Mouse (Mus musculus) neural tube, embryonic 15.5 days (tissue): ENCODE measurements around the gene Cntnap5a. TPM values are rescaled to one million over a fixed set of nuclear protein-coding genes. Genes with fewer than 3 reads are reported as not detected.
"Not testable (repeated sequence)": the region's sequence is repeated elsewhere in the genome, so short reads cannot be mapped to it uniquely, and the experiment has no call there.

ENCODE experiments used
- ATAC-seq: fragments of 200-750 bp; cut with Nextera tagmentation; 2 replicates; pipeline ENCODE4 v1.8.0; 2017; ENCODE audit warnings: mild to moderate bottlenecking, moderate TSS enrichment, moderate library complexity; ENCODE audit not compliant: low FRiP score
- H3K27ac ChIP-seq: fragments of 300-500 bp; sonication (generic); replicated peaks from 2 replicates; pipeline ENCODE4 v1.5.1; 2015; ENCODE audit warnings: mild to moderate bottlenecking, inconsistent platforms
- H3K27me3 ChIP-seq: fragments of 300-500 bp; sonication (generic); replicated peaks from 2 replicates; pipeline ENCODE4 v1.6.1; 2015; ENCODE audit warnings: inconsistent platforms
- H3K36me3 ChIP-seq: fragments of 300-500 bp; sonication (generic); 2 replicates; pipeline ENCODE4 v1.6.1; 2015; ENCODE audit warnings: inconsistent platforms
- H3K4me1 ChIP-seq: fragments of 300-500 bp; sonication (generic); 2 replicates; pipeline ENCODE4 v1.6.1; 2015; ENCODE audit warnings: inconsistent platforms
- H3K4me2 ChIP-seq: fragments of 300-500 bp; sonication (generic); 2 replicates; pipeline ENCODE4 v1.6.1; 2015; ENCODE audit warnings: inconsistent platforms, mild to moderate bottlenecking, moderate library complexity
- H3K4me3 ChIP-seq: fragments of 300-500 bp; sonication (generic); replicated peaks from 2 replicates; pipeline ENCODE4 v1.5.1; 2015; ENCODE audit warnings: mild to moderate bottlenecking, inconsistent platforms
- H3K9ac ChIP-seq: fragments of 300-500 bp; sonication (generic); replicated peaks from 2 replicates; pipeline ENCODE4 v1.6.1; 2015; ENCODE audit warnings: mild to moderate bottlenecking, inconsistent platforms
- H3K9me3 ChIP-seq: fragments of 300-500 bp; sonication (generic); replicated peaks from 2 replicates; pipeline ENCODE4 v1.6.1; 2016; ENCODE audit warnings: inconsistent platforms
- WGBS: fragments of 180-500 bp; shearing (Covaris S2); methylation state at CpG from one replicate; pipeline ENCODE4 v1.1.7; 2015; ENCODE audit warnings: mixed read lengths; 5-methylcytosine and 5-hydroxymethylcytosine counted together
- polyA plus RNA-seq: library from polyadenylated mRNA; unstranded; fragments of >200 nt; fragmentation: Nextera tagmentation; extraction: Ambion mirVana; gene quantifications from 2 replicates; pipeline ENCODE4 v1.2.1, GENCODE M21; 2015

Gene Cntnap5a
- polyA plus RNA-seq, 1 experiment from 2014 or later = 3.1 TPM

DNA sequence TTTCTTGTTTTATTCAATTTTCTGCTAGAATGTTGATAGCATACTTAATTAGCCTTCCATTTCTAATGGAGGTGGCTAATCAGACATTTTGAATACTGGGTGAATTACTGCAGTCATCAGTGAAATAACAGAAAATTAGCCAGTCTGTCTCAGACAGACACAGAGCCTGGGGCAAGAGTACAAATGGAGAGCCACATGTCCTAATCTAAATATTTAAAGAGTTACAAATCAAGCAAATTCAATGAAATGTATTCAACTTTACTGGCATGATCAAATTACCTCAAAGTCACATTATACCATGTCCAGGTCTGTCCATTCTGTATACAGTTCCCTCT, 423.1 kb downstream of the Cntnap5a start:
- no peak for ATAC-seq
- no peak overlapping the region for H3K9ac ChIP-seq
- H3K9me3 ChIP-seq = no peaks in the 10 kb centered on the region
- no peak overlapping the region for H3K4me2 ChIP-seq
- H3K4me1 ChIP-seq = no peaks in the 10 kb centered on the region
- no peak overlapping the region for H3K27ac ChIP-seq
- H3K27me3 ChIP-seq = no peaks in the 10 kb centered on the region
- H3K36me3 ChIP-seq = no peaks in the 10 kb centered on the region
- H3K4me3 ChIP-seq = no peak overlapping the region

DNA sequence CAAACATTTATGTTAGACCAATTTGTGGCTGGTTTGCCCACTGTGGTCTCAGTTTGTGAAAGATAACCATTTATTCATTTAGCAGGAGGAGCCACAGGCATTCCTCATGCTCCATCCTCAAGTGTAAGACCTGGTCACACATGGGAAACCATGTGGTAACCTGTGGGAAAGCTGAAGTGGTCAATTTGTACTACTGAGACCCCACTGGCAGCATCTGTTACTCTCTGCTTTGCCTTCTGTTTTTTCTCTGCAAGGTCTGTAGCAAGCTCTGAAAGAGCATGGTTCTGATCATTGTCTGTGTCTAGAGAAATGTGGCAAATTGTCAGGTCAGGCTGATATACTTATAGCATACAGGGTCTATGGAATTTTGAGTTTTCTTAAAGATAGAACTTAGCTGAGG, 423.8 kb downstream of the Cntnap5a start:
- no peak for ATAC-seq
- H3K36me3 ChIP-seq = no peaks in the 10 kb centered on the region
- no peaks in the 10 kb centered on the region for H3K9me3 ChIP-seq
- no peaks in the 10 kb centered on the region for H3K27me3 ChIP-seq
- no peak overlapping the region for H3K4me2 ChIP-seq
- no peak overlapping the region for H3K27ac ChIP-seq
- H3K4me3 ChIP-seq = no peak overlapping the region
- H3K4me1 ChIP-seq = no peaks in the 10 kb centered on the region
- H3K9ac ChIP-seq = no peak overlapping the region

DNA sequence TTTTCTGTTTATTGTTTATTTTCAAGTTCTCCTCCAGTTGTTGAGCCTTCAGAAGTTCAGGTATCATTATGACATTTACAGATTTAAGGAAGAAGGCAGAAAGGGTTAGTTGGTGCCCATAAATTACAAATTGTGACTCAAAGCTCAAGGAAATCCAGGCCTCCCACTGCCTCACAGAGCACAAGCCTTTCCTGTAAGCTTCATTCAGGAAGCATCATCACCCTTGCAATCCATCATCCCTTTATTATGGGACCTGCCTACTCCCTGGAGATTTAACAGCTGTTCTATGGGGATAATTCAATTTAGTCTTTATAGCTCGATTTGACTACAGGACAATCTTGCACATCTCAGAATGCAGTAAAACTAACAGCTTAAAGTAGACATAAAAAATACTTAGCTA, 441.2 kb downstream of the Cntnap5a start:
- no peaks in the 10 kb centered on the region for H3K9me3 ChIP-seq
- WGBS = 2% methylated on average over 1 of the region's 1 CpGs
- H3K36me3 ChIP-seq = no peaks in the 10 kb centered on the region
- no peaks in the 10 kb centered on the region for H3K27me3 ChIP-seq
- no peaks in the 10 kb centered on the region for H3K4me1 ChIP-seq
- no peak overlapping the region for H3K27ac ChIP-seq
- H3K4me3 ChIP-seq = no peak overlapping the region
- H3K4me2 ChIP-seq = no peak overlapping the region
- no peak overlapping the region for H3K9ac ChIP-seq
- ATAC-seq = no peak

DNA sequence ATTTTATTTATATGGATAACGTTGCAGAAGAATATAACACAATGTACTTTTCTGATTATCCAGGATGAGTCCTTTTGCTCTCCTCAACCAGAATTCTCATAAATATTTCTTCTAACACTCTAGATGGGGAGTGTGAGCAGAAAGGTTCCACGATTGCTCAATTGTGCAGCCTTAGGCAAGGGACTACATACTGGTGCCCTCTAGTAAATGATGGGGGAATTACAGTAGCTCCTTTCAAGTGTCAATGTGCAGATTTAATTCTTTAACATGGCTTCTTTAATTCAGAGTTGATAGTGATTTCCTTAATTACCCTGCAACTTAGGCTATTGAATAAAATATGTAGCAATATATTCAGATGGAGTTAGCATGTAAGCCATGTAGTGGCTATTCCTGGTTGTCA, 442.5 kb downstream of the Cntnap5a start:
- WGBS = 77% methylated on average over 2 of the region's 2 CpGs
- H3K9me3 ChIP-seq = no peaks in the 10 kb centered on the region
- H3K4me1 ChIP-seq = no peaks in the 10 kb centered on the region
- no peak for ATAC-seq
- H3K27ac ChIP-seq = no peak overlapping the region
- H3K9ac ChIP-seq = no peak overlapping the region
- H3K36me3 ChIP-seq = no peaks in the 10 kb centered on the region
- no peak overlapping the region for H3K4me2 ChIP-seq
- H3K4me3 ChIP-seq = no peak overlapping the region
- no peaks in the 10 kb centered on the region for H3K27me3 ChIP-seq

DNA sequence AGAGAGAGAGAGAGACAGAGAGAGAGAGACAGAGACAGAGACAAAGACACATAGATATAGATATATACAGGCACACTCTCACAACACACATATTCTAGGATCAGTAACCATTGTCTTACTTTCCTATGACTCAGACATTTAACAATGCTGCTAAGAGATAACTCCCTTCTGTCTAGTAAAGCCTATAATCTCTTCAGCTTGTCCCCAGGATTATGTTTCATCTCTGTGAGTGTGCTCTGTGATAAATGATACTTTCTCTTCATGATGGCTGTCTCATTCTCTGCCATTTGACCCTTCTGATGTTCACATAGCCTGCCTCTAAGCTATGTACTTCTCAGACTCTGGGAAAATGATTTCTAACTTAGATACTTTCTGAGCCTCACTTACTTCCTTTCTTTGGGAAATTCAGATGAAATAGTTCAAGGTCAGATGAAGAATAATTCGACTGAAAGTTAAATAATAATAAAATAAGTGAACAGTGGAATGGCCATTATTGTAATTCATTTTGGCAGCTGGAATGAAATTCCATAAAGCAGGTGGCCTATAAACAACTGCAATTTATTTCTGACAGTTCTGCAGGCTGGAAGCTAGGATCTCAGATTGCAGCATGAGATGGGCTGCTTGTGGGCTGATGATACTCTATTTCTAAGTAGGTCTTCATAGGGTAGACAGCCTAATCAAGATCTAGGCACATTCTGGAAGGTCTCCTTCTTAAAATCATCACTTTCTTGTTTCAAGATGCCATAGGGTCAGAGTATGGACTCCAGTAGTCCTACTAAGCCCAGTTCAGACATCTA, 444.1 kb downstream of the Cntnap5a start:
- Histone ChIP-seq H3K9me3 (no peaks in the 10 kb centered on the region), H3K4me3 (no peak overlapping the region), H3K4me2 (no peak overlapping the region), H3K27ac (no peak overlapping the region), H3K36me3 (no peaks in the 10 kb centered on the region), H3K4me1 (no peaks in the 10 kb centered on the region), H3K9ac (no peak overlapping the region), H3K27me3 (no peaks in the 10 kb centered on the region)
- ATAC-seq = no peak
- 58% methylated on average over 1 of the region's 1 CpGs for WGBS

DNA sequence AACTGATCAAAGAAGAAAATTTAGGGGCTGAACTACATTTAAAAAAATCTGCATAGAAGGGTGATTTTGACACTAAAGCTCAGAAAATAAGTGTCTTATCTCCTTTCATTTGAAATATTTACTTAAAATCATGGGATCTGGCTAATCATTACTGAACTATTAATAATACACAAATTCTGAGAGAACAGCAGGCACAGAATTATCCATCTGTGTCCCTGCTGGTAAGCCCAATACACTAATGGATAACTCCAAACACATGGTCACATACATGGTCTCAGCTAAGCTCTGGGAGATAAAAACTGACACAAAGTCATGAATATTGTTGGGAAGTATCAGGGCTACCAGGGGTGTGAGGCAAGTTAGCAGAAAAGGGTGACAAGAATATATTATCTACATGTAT, 447.9 kb downstream of the Cntnap5a start:
- H3K27me3 ChIP-seq = no peaks in the 10 kb centered on the region
- H3K4me1 ChIP-seq = no peaks in the 10 kb centered on the region
- no peak overlapping the region for H3K9ac ChIP-seq
- no peaks in the 10 kb centered on the region for H3K9me3 ChIP-seq
- H3K4me3 ChIP-seq = no peak overlapping the region
- H3K27ac ChIP-seq = no peak overlapping the region
- H3K4me2 ChIP-seq = no peak overlapping the region
- ATAC-seq = no peak
- no peaks in the 10 kb centered on the region for H3K36me3 ChIP-seq

DNA sequence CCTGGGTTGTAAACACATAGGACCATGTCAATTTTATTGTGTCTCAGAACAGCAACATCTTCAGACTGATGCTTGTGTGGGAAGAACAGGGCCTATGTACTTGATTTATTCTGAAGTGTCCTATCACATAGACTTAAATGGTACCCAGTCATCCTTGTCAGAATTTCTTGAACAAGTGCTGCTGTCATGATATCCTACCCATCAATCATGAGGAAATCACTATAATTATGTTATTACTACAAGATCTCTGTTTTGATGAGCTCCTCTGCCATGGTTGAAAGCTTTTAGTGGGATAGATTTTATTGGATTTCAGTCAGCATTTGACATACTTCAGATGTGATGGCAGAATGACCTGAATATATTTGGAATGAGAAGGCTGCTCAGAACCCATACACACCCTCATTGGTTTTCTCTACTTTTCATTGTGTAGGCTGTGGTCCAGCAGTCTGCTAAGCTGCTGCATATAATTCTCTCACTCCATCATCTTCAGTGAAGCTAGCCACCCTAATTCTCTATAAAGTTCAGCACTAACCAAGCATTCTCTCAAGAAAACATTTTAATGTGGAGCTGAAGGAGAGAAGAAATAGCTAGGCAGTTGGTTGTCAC, 465.3 kb downstream of the Cntnap5a start:
- Histone ChIP-seq H3K27ac (no peak overlapping the region), H3K4me3 (no peak overlapping the region), H3K9ac (no peak overlapping the region), H3K4me2 (no peak overlapping the region), H3K36me3 (no peaks in the 10 kb centered on the region), H3K27me3 (no peaks in the 10 kb centered on the region), H3K4me1 (no peaks in the 10 kb centered on the region; the same call in 1 of the 2 replicates), H3K9me3 (no peaks in the 10 kb centered on the region)
- no peak; the same call in 1 of the 2 replicates for ATAC-seq

DNA sequence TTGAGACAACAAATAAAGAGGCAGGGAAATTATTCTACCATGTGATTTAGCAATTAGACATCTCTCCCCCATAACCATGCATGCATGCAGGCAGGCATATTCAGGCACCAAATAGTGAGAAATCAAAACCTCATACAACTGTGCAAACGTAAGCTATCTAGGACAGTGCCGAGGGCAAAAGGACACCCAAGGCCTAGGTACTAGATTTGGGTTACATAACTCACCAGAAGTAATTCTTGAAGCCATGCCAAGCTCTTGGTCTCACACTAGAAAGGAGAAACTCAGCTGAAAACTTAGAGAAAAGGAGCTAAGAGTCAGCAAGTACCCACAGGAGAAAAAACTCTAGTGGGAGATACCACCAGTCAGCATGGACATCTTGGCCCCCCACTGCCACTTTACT, 499.9 kb downstream of the Cntnap5a start:
- no peak overlapping the region for H3K27ac ChIP-seq
- ATAC-seq = no peak
- whole genome bisulfite sequencing = 91% methylated on average over 2 of the region's 2 CpGs
- H3K9ac ChIP-seq = no peak overlapping the region
- no peaks in the 10 kb centered on the region for H3K36me3 ChIP-seq
- no peaks in the 10 kb centered on the region for H3K27me3 ChIP-seq
- H3K4me3 ChIP-seq = no peak overlapping the region
- H3K4me1 ChIP-seq = no peaks in the 10 kb centered on the region
- no peak overlapping the region for H3K4me2 ChIP-seq
- H3K9me3 ChIP-seq = no peaks in the 10 kb centered on the region

DNA sequence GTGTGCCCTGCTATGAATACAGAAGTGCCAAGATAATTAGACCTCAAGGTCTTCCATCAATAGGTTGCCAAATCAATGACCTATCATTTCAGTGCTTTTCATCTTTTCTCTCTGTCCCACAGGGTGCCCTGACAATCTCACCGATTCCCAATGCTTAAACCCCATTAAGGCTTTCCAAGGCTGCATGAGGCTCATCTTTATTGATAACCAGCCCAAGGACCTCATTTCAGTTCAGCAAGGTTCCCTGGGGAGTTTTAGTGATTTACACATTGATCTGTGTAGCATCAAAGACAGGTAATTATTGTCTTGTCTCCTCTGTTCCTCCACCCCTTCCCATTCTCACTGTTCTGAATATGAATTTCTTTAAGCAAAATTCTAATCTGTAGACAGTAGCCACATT, 503.6 kb downstream of the Cntnap5a start:
- ATAC-seq = not testable (repeated sequence)
- WGBS = 18% methylated on average over 1 of the region's 1 CpGs

DNA sequence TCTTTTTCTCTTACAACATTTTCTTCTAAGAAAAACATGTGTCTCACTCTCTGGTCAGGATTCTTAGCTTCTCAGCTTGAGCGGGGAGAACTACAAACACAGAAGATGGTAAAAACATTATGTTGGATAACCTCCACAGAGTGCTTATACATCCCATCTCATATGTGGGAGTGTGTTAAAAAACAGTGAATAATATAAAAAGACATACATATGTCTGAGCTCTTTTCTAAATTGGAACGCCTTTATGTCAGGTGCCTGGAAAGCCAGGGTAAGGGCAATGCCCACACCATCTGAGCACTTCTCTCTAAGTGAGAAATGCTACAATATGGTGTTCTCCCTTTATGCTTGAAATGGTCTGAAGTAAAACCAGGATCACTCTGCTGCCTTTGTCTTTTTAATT, 507.7 kb downstream of the Cntnap5a start:
- no peak for ATAC-seq
- Histone ChIP-seq H3K27ac (no peak overlapping the region), H3K4me1 (no peaks in the 10 kb centered on the region), H3K36me3 (no peaks in the 10 kb centered on the region), H3K9me3 (no peaks in the 10 kb centered on the region), H3K4me3 (no peak overlapping the region), H3K9ac (no peak overlapping the region), H3K27me3 (no peaks in the 10 kb centered on the region), H3K4me2 (no peak overlapping the region)
- 91% methylated on average over 2 of the region's 2 CpGs for WGBS

More for the DNA sequence above, 503.6 kb downstream of the Cntnap5a start:
- not testable (repeated sequence) for H3K27ac ChIP-seq, H3K4me3 ChIP-seq, H3K27me3 ChIP-seq, H3K9ac ChIP-seq, H3K4me2 ChIP-seq, H3K36me3 ChIP-seq, H3K9me3 ChIP-seq, H3K4me1 ChIP-seq

DNA sequence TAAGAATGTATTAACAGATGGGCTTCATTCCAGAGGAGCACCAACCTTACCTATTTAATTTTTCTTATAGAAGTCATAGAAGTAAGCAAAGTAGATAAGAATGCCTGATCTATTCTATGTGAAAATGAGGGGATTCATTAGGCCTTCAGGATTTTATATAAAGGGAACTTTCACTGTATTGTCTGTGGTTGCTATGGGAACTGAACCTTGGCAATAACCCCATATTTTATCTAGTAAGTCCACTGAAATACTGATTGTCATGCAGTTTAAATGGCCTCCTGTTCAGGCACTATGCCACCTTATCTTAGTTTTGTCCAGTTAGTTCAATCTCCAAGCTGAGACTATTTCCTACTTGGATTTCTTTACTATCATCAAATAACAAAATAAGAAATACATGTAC, 532.3 kb downstream of the Cntnap5a start:
- no peak overlapping the region for H3K4me3 ChIP-seq
- no peaks in the 10 kb centered on the region for H3K27me3 ChIP-seq
- H3K4me1 ChIP-seq = no peaks in the 10 kb centered on the region; the same call in 1 of the 2 replicates
- no peak overlapping the region for H3K9ac ChIP-seq
- no peaks in the 10 kb centered on the region for H3K36me3 ChIP-seq
- H3K9me3 ChIP-seq = no peaks in the 10 kb centered on the region
- no peak overlapping the region for H3K4me2 ChIP-seq
- H3K27ac ChIP-seq = no peak overlapping the region
- no peak for ATAC-seq

DNA sequence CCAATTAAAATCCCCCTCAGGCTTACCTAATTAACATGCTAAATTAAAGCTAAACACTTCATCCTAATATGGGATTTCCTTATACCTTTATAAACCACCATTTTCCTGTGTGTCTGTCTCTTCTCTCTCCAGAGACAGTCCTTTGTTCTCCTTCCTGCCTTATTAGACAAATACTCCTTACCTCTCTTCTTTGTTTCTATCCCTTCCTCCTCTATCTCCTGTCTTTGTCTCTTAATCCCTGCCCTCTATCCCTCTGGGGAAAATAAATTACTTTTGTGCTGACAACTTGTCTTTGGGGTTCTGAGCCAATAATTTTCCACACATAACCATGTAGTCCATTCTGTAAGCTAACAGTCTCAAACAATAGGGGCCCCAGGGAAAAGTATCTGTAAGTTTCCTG, 556.0 kb downstream of the Cntnap5a start:
- no peak overlapping the region for H3K4me3 ChIP-seq
- no peak overlapping the region for H3K9ac ChIP-seq
- no peaks in the 10 kb centered on the region for H3K4me1 ChIP-seq
- H3K36me3 ChIP-seq = no peaks in the 10 kb centered on the region
- no peaks in the 10 kb centered on the region for H3K27me3 ChIP-seq
- H3K9me3 ChIP-seq = no peaks in the 10 kb centered on the region
- no peak overlapping the region for H3K4me2 ChIP-seq
- no peak overlapping the region for H3K27ac ChIP-seq
- ATAC-seq = no peak
